In the genomic region with DNA sequence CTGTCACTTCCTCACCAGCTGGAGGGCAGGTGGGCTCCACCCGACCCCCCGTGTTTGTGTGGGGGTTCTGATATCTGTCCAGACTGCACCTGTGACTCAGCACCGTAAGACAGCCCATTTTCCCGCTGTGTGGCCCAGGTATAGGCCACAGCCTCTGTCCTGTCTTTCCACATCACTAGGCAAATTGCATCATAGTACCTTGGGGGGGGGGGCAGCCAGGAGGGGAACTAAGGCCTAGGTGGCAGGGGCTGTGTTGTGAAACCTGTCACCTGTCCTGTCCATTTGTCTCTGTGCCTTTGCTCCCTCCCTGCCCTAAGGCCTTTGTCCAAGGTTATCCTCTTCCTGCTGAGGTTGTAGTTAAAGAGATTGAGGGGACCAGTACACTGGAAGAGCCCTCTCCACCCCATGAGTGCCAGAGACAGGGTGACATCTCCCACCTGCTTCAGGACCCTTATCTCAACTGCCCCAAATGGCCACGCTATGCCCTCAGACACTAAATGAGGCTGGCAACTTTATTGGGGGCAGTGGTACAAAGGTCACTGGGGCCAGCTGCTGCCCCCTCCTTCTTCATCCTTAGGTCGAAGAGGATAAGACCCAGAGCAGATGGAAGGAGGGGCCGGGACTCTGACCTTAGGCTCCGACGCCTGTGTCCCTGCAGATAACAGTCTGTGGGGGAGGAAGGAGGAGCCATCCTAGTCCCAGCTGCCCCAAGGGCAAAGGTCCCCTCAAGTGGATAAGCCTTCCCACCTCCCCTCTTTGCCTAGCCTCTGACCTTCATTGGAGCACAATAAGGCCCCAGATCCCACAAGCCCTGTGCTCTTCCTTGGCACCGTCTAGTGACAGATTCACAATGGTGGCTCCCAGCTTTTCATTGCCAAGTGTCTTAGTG, we compare ENCODE assay signal across 10 mouse cellular contexts. TPM values are rescaled to one million over a fixed set of nuclear protein-coding genes. Genes with fewer than 3 reads are reported as not detected.
DNase-seq lines count a peak whose midpoint lies in the region; ATAC-seq and TF ChIP-seq lines count a peak whose summit lies in the region.
"Had no signal": no experiment of that assay in that cellular context is flagged by ENCODE, and none has a peak within 500 bp of the region (broad histone marks: within the 10 kb centered on the region; RNA-seq: fewer than 3 reads in every experiment).

No protein-coding gene starts in this region.

- peaks cover 14 to 25% of the 10 kb centered on the region in 2 experiments for H3K4me1 ChIP-seq in MEL (ENCODE audit: control insufficient read depth in 1 of 2, insufficient read depth in 2 of 2, low read length in 2 of 2)
- H3K4me1 ChIP-seq in embryonic facial prominence, embryonic 10.5 days, result peaks cover 40% of the 10 kb centered on the region
- H3K4me1 ChIP-seq in liver, embryonic 16.5 days (ENCODE audit: control insufficient read depth, low read depth, low read length), result peaks cover 45% of the 10 kb centered on the region

- TF ChIP-seq EP300 in MEL (IDR thresholded peaks at IDR 0.05; ENCODE audit: low read depth in 1 of 2, low read length in 2 of 2), result peak in 1 of 2 experiments; percentile 44; a peak in 2 of 4 replicates

- TF ChIP-seq CTCF in MEL (IDR thresholded peaks at IDR 0.05 in 2 of 3, conservative IDR thresholded peaks at IDR 0.05 in 1 of 3; ENCODE audit: control insufficient read depth in 1 of 3, insufficient read depth in 1 of 3, low read depth in 2 of 3, low read length in 3 of 3, poor library complexity in 1 of 3, severe bottlenecking in 1 of 3), result no peak

- H3K9ac ChIP-seq in MEL (ENCODE audit: control insufficient read depth, low read depth, low read length, poor library complexity, severe bottlenecking), result peak overlapping the region; percentile 6; the same call in 1 of the 2 replicates
- H3K9ac ChIP-seq in liver, embryonic 16.5 days (ENCODE audit: low read depth, low read length), result peak overlapping the region; percentile 73
- H3K9ac ChIP-seq: hindbrain, embryonic 12.5 days; midbrain, embryonic 12.5 days had no signal

- TF ChIP-seq RAD21 in MEL (IDR thresholded peaks at IDR 0.05; ENCODE audit: low read depth, low read length), result no peak

- H3K27me3 ChIP-seq in MEL (ENCODE audit: control insufficient read depth in 1 of 2, insufficient read depth in 2 of 2, low read length in 2 of 2), result no peaks in the 10 kb centered on the region
- peaks cover 77% of the 10 kb centered on the region for H3K27me3 ChIP-seq in embryonic facial prominence, embryonic 10.5 days (replicated peaks; ENCODE audit: low read depth, poor library complexity, severe bottlenecking)
- H3K27me3 ChIP-seq in liver, embryonic 16.5 days (ENCODE audit: control insufficient read depth, insufficient read depth, low read depth, low read length), result no peaks in the 10 kb centered on the region
- H3K27me3 ChIP-seq: Patski had no signal

- peak overlapping the region; percentile 97 for H3K4me2 ChIP-seq in liver, embryonic 16.5 days (ENCODE audit: low read depth, low read length)

- peaks cover 2% of the 10 kb centered on the region; the same call in 1 of the 2 replicates for H3K79me2 ChIP-seq in MEL (ENCODE audit: control insufficient read depth, insufficient read depth, low read length, poor library complexity)

- no peak for TF ChIP-seq POLR2A in MEL (IDR thresholded peaks at IDR 0.05; ENCODE audit: control insufficient read depth in 1 of 2, insufficient read depth in 1 of 2, low read depth in 1 of 2, low read length in 2 of 2, poor library complexity in 1 of 2)

- peaks cover 0 to 22% of the 10 kb centered on the region in 2 experiments; a peak in 3 of 4 replicates for H3K36me3 ChIP-seq in MEL (ENCODE audit: control insufficient read depth in 1 of 2, insufficient read depth in 2 of 2, low read length in 2 of 2)
- 0 out of 2 replicates have a peak, but pooled peaks cover 5% of the 10 kb centered on the region for H3K36me3 ChIP-seq in embryonic facial prominence, embryonic 10.5 days (replicated peaks)
- peaks cover 22% of the 10 kb centered on the region for H3K36me3 ChIP-seq in liver, embryonic 16.5 days (ENCODE audit: control insufficient read depth, insufficient read depth)
- H3K36me3 ChIP-seq: hindbrain, embryonic 12.5 days; midbrain, embryonic 12.5 days had no signal

- peak overlapping the region; percentile 30; the same call in 1 of the 2 replicates for H3K27ac ChIP-seq in MEL (ENCODE audit: control insufficient read depth, low read depth, low read length)
- peak overlapping the region; percentile 35; the same call in 1 of the 2 replicates for H3K27ac ChIP-seq in embryonic facial prominence, embryonic 10.5 days (replicated peaks)
- H3K27ac ChIP-seq in liver, embryonic 16.5 days (ENCODE audit: low read length), result peak overlapping the region; percentile 98
- H3K27ac ChIP-seq: hindbrain, embryonic 12.5 days; midbrain, embryonic 12.5 days had no signal

- no peaks in the 10 kb centered on the region for H3K9me3 ChIP-seq in MEL (replicated peaks; ENCODE audit: insufficient read depth, low read length)
- no peaks in the 10 kb centered on the region for H3K9me3 ChIP-seq in embryonic facial prominence, embryonic 10.5 days
- H3K9me3 ChIP-seq in liver, embryonic 16.5 days (replicated peaks; ENCODE audit: control insufficient read depth, low read length), result no peaks in the 10 kb centered on the region
- H3K9me3 ChIP-seq: hindbrain, embryonic 12.5 days; midbrain, embryonic 12.5 days had no signal

- 62% methylated on average over 10 of the region's 10 CpGs for WGBS in embryonic facial prominence, embryonic 10.5 days
- 21% methylated on average over 10 of the region's 10 CpGs for WGBS in liver, embryonic 16.5 days (ENCODE audit: insufficient replicate concordance)

- peak; percentile 75 for ATAC-seq in liver, embryonic 16.5 days (ENCODE audit: low read depth)
- ATAC-seq: Patski had no signal

- H3K4me3 ChIP-seq in MEL (ENCODE audit: control insufficient read depth in 1 of 2, insufficient read depth in 1 of 2, low read depth in 2 of 2, low read length in 2 of 2), result no peak overlapping the region; a peak in 1 of 4 replicates
- H3K4me3 ChIP-seq in embryonic facial prominence, embryonic 10.5 days, result 0 out of 2 replicates have a peak overlapping the region, but pooled peaks have one; percentile 18
- peak overlapping the region; percentile 70 for H3K4me3 ChIP-seq in liver, embryonic 16.5 days (ENCODE audit: low read depth, low read length)
- H3K4me3 ChIP-seq: hindbrain, embryonic 12.5 days; midbrain, embryonic 12.5 days had no signal

- peak; percentile 30 for DNase-seq in kidney, postnatal 14 days
- DNase-seq in kidney, postnatal 4 days, result no peak
- peak; percentile 38 for DNase-seq in MEL (ENCODE audit: low read depth, low spot score)
- DNase-seq in embryonic facial prominence, embryonic 10.5 days (ENCODE audit: low spot score), result no peak
- DNase-seq in adrenal gland, adult (ENCODE audit: inconsistent age in 2 of 2, low spot score in 1 of 2), result no peak
- no peak for DNase-seq in urinary bladder, adult 2 months (ENCODE audit: low spot score)

TF ChIP-seq in MEL, 35 proteins besides CTCF, POLR2A, EP300 and RAD21 (continues in another document):
- TF ChIP-seq TCF12 (IDR thresholded peaks at IDR 0.05; ENCODE audit: low read depth, low read length), result peak; percentile 52; the same call in 1 of the 2 replicates
- TF ChIP-seq ETS1 (IDR thresholded peaks at IDR 0.05; ENCODE audit: low read depth, low read length), result peak; percentile 33; the same call in 1 of the 2 replicates
- TF ChIP-seq JUND (IDR thresholded peaks at IDR 0.05; ENCODE audit: low read depth, low read length), result no peak
- TF ChIP-seq ELF1 (IDR thresholded peaks at IDR 0.05; ENCODE audit: low read depth, low read length), result no peak

RNA-seq across cellular contexts. Expression of gene Reep6, which starts 2.1 kb away (rescaled TPM):
- 3.1 and 3.2 TPM in 2 replicates for total RNA-seq in MEL (2012; rRNA removed)
- polyA plus RNA-seq in MEL (2012; ENCODE audit: insufficient read depth in 1 of 2, insufficient read length in 2 of 2, low read depth in 1 of 2, low replicate concordance in 2 of 2, missing spikeins in 1 of 2), result 10 to 100 TPM in 1 of 2 experiments, not detected in 1; 27.9 TPM
- 6.6 TPM in 2 replicates for polyA plus RNA-seq in embryonic facial prominence, embryonic 10.5 days (2016; fragmentation: Nextera tagmentation; extraction: Ambion mirVana)
- polyA plus RNA-seq in liver, embryonic 16.5 days (2015; fragmentation: Nextera tagmentation; extraction: Ambion mirVana), result 83.9 and 102 TPM in 2 replicates
- 7.7 and 18.0 TPM in 2 replicates for polyA plus RNA-seq in urinary bladder, adult 2 months (2012; rRNA removed)

RNA-seq across cellular contexts. Expression of gene Pcsk4, which starts 2.6 kb away (rescaled TPM):
- total RNA-seq in MEL (2012; rRNA removed), result 6.1 and 6.5 TPM in 2 replicates
- polyA plus RNA-seq in MEL (2012; ENCODE audit: insufficient read depth in 1 of 2, insufficient read length in 2 of 2, low read depth in 1 of 2, low replicate concordance in 2 of 2, missing spikeins in 1 of 2), result 10 to 100 TPM in 1 of 2 experiments, not detected in 1; 23.1 TPM
- 5.0 and 5.5 TPM in 2 replicates for polyA plus RNA-seq in embryonic facial prominence, embryonic 10.5 days (2016; fragmentation: Nextera tagmentation; extraction: Ambion mirVana)
- polyA plus RNA-seq in liver, embryonic 16.5 days (2015; fragmentation: Nextera tagmentation; extraction: Ambion mirVana), result 3.5 and 4.0 TPM in 2 replicates
- 9.5 and 9.9 TPM in 2 replicates for polyA plus RNA-seq in urinary bladder, adult 2 months (2012; rRNA removed)

RNA-seq across cellular contexts. Expression of gene 2310011J03Rik, which starts 11.5 kb away (rescaled TPM):
- total RNA-seq in MEL (2012; rRNA removed), result 68.9 and 81.5 TPM in 2 replicates
- polyA plus RNA-seq in MEL (2012; ENCODE audit: insufficient read depth in 1 of 2, insufficient read length in 2 of 2, low read depth in 1 of 2, low replicate concordance in 2 of 2, missing spikeins in 1 of 2), result 10 to 100 TPM in 1 of 2 experiments, not detected in 1; 65.7 TPM
- polyA plus RNA-seq in embryonic facial prominence, embryonic 10.5 days (2016; fragmentation: Nextera tagmentation; extraction: Ambion mirVana), result 53.7 and 56.2 TPM in 2 replicates
- polyA plus RNA-seq in liver, embryonic 16.5 days (2015; fragmentation: Nextera tagmentation; extraction: Ambion mirVana), result 27.9 and 29.0 TPM in 2 replicates
- 41.8 and 45.6 TPM in 2 replicates for polyA plus RNA-seq in urinary bladder, adult 2 months (2012; rRNA removed)

RNA-seq across cellular contexts. Expression of gene Adamtsl5, which starts 16.3 kb away (rescaled TPM):
- total RNA-seq in MEL (2012; rRNA removed), result 2.4 and 3.9 TPM in 2 replicates
- polyA plus RNA-seq in MEL (2012; ENCODE audit: insufficient read depth in 1 of 2, insufficient read length in 2 of 2, low read depth in 1 of 2, low replicate concordance in 2 of 2, missing spikeins in 1 of 2), result 10 to 100 TPM in 1 of 2 experiments, not detected in 1; 16.5 TPM
- 0.65 and 0.88 TPM in 2 replicates for polyA plus RNA-seq in embryonic facial prominence, embryonic 10.5 days (2016; fragmentation: Nextera tagmentation; extraction: Ambion mirVana)
- polyA plus RNA-seq in liver, embryonic 16.5 days (2015; fragmentation: Nextera tagmentation; extraction: Ambion mirVana), result 2.2 and 3.4 TPM in 2 replicates
- polyA plus RNA-seq in urinary bladder, adult 2 months (2012; rRNA removed), result 57.9 and 65.7 TPM in 2 replicates

RNA-seq across cellular contexts. Expression of gene Plk5, which starts 24.4 kb away (rescaled TPM):
- 0.19 TPM in 1 of 2 replicates, not detected in the other for total RNA-seq in MEL (2012; rRNA removed)
- polyA plus RNA-seq in MEL (2012; ENCODE audit: insufficient read depth in 1 of 2, insufficient read length in 2 of 2, low read depth in 1 of 2, low replicate concordance in 2 of 2, missing spikeins in 1 of 2), result under 1 TPM in 1 of 2 experiments, not detected in 1; 0.19 TPM
- 0.37 and 0.43 TPM in 2 replicates for polyA plus RNA-seq in embryonic facial prominence, embryonic 10.5 days (2016; fragmentation: Nextera tagmentation; extraction: Ambion mirVana)
- 0.05 and 0.18 TPM in 2 replicates for polyA plus RNA-seq in liver, embryonic 16.5 days (2015; fragmentation: Nextera tagmentation; extraction: Ambion mirVana)
- polyA plus RNA-seq in urinary bladder, adult 2 months (2012; rRNA removed), result 4.5 and 6.4 TPM in 2 replicates

Comparison
In these comparisons a context has a peak if more than half of its experiments do, and no peak if none do; other contexts are left out.
1. DNase-seq: peak in kidney, postnatal 14 days (single experiment) and MEL (single experiment); none in kidney, postnatal 4 days (0 of 2), embryonic facial prominence, embryonic 10.5 days (single experiment), adrenal gland, adult (0 of 2) and urinary bladder, adult 2 months (single experiment).
2. H3K27ac ChIP-seq: peak in every context shown above with its lines; median percentile 98 in liver, embryonic 16.5 days; 35 in embryonic facial prominence, embryonic 10.5 days; 30 in MEL.
3. H3K4me3 ChIP-seq: peak in embryonic facial prominence, embryonic 10.5 days (single experiment) and liver, embryonic 16.5 days (single experiment); none in MEL (0 of 2).